Mouse (Mus musculus) liver, embryonic 14.5 days (tissue): ENCODE results near the gene Arhgap20.

Experiments used
- CTCF ChIP-seq: IDR thresholded peaks from 2 replicates; pipeline ENCODE4 v1.5.1; 2016; ENCODE audit warnings: antibody characterized with exemption, low read depth, control low read depth
- EP300 ChIP-seq: IDR thresholded peaks from 2 replicates; pipeline ENCODE4 v1.6.1; 2016; ENCODE audit warnings: antibody characterized with exemption, low read depth

DNA sequence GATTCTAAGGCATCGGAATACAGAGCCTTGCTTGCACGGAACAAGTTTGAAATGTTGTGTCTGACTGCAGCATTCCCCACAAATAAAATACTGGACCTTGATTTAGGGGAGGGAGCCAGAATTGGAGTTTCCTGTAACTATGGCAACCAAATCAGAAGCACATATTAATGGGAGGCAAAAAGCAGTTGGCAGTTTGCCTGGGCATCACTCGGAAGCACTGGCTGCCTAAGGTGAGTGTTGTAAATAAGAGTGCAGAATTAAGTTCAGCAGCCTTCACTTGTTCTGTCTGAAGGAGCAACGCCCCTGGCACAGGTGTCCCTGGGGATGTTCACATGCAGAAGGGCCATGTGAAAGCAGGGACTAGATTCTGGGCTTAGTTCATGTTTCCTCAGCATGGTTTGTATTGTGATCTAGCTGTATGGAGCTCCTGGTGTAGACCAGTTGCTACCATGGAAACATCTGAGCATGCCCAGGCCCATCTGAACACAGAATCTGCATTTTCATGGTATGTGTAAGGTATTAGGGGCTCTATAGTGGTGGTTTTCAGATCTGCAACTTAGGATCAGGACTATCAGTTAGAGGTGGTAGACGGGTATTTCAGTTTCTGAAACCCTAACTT lies 28.3 kb upstream of the Arhgap20 start:
- TF ChIP-seq CTCF: no peak
- TF ChIP-seq EP300: no peak
